Mouse (Mus musculus) stomach, embryonic 16.5 days (tissue): ENCODE results near the gene Serpinb1a. TPM values are rescaled to one million over a fixed set of nuclear protein-coding genes. Genes with fewer than 3 reads are reported as not detected.
A peak's percentile ranks its signal among the peaks of the same experiment; 100 is the strongest.

Experiments used
- ATAC-seq: fragments of 200-750 bp; cut with Nextera tagmentation; 2 replicates; pipeline ENCODE4 v1.8.0; 2017; ENCODE audit warnings: moderate number of reproducible peaks, moderate TSS enrichment; ENCODE audit not compliant: insufficient read depth, low FRiP score
- H3K27ac ChIP-seq: fragments of 300-500 bp; sonication (generic); 2 replicates; pipeline ENCODE4 v1.5.1; 2014; ENCODE audit warnings: low read length
- H3K27me3 ChIP-seq: fragments of 300-500 bp; sonication (generic); 2 replicates; pipeline ENCODE4 v1.6.1; 2014; ENCODE audit warnings: low read length, control low read depth, mixed read lengths; ENCODE audit not compliant: control insufficient read depth, insufficient read depth
- H3K36me3 ChIP-seq: fragments of 300-500 bp; sonication (generic); 2 replicates; pipeline ENCODE4 v1.6.1; 2014; ENCODE audit warnings: low read length; ENCODE audit not compliant: control insufficient read depth, insufficient read depth
- H3K4me1 ChIP-seq: fragments of 300-500 bp; sonication (generic); 2 replicates; pipeline ENCODE4 v1.6.1; 2014; ENCODE audit warnings: low read length, control low read depth, mixed read lengths; ENCODE audit not compliant: control insufficient read depth, insufficient read depth
- H3K4me2 ChIP-seq: fragments of 300-500 bp; sonication (generic); 2 replicates; pipeline ENCODE4 v1.6.1; 2014; ENCODE audit warnings: low read depth, low read length, mixed read lengths
- H3K4me3 ChIP-seq: fragments of 300-500 bp; sonication (generic); replicated peaks from 2 replicates; pipeline ENCODE4 v1.5.1; 2014; ENCODE audit warnings: mild to moderate bottlenecking, low read length
- H3K9ac ChIP-seq: fragments of 300-500 bp; sonication (generic); 2 replicates; pipeline ENCODE4 v1.6.1; 2014; ENCODE audit warnings: low read length
- H3K9me3 ChIP-seq: fragments of 300-500 bp; sonication (generic); replicated peaks from 2 replicates; pipeline ENCODE4 v1.6.1; 2016; ENCODE audit warnings: low read length, control low read depth; ENCODE audit not compliant: control insufficient read depth
- WGBS: fragments of 180-500 bp; shearing (Covaris S2); extraction: QIAGEN DNeasy Blood & Tissue Kit; methylation state at CpG from one replicate; pipeline ENCODE4 v1.1.7; 2014; 5-methylcytosine and 5-hydroxymethylcytosine counted together
- polyA plus RNA-seq: library from polyadenylated mRNA; unstranded; fragments of >200 nt; fragmentation: Nextera tagmentation; extraction: Ambion mirVana; gene quantifications from 2 replicates; pipeline ENCODE4 v1.2.1, GENCODE M21; 2015

Serpinb1a gene
- polyA plus RNA-seq, 1 experiment from 2014 or later: 101 TPM

GRCm38 (mm10) chr13:32819926-32820325 is 31.1 kb downstream of the Serpinb1a start:
- H3K4me3 ChIP-seq: no peak overlapping the region
- WGBS: 93% methylated on average over 5 of the region's 5 CpGs
- no peak overlapping the region for H3K9ac ChIP-seq
- H3K9me3 ChIP-seq: no peaks in the 10 kb centered on the region
- H3K27me3 ChIP-seq: no peaks in the 10 kb centered on the region
- H3K4me1 ChIP-seq: no peaks in the 10 kb centered on the region
- H3K27ac ChIP-seq: no peak overlapping the region
- no peak overlapping the region for H3K4me2 ChIP-seq
- no peak for ATAC-seq
- H3K36me3 ChIP-seq: peaks cover 24% of the 10 kb centered on the region; the same call in 1 of the 2 replicates

GRCm38 (mm10) chr13:32819241-32819640 is 31.7 kb downstream of the Serpinb1a start:
- no peaks in the 10 kb centered on the region for H3K9me3 ChIP-seq
- no peak overlapping the region for H3K9ac ChIP-seq
- H3K4me3 ChIP-seq: no peak overlapping the region
- ATAC-seq: no peak
- peaks cover 26% of the 10 kb centered on the region; the same call in 1 of the 2 replicates for H3K36me3 ChIP-seq
- H3K4me1 ChIP-seq: no peaks in the 10 kb centered on the region
- H3K27me3 ChIP-seq: no peaks in the 10 kb centered on the region
- H3K27ac ChIP-seq: no peak overlapping the region
- H3K4me2 ChIP-seq: no peak overlapping the region
- WGBS: 91% methylated on average over 3 of the region's 3 CpGs

DNA sequence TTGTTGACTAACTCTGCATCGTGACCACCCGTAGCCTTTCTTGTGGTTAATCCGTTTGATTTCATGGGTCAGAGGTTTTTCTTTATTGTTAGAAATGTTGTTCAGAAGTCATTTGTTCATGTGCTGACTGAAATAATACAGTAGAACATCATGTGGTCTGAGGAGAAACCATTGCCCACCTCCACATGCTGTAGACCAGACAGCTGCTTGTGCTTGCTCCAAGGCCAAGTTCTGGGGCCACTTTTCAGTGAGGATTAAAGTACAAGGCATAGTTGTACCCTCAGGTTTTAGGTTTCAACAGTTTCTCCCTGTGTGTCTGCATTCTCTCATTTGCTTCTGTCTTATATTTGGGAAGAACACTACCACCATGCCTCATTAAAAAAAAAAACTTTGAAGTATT is 43.4 kb downstream of the Serpinb1a start:
- Histone ChIP-seq H3K9ac (no peak overlapping the region), H3K27ac (no peak overlapping the region), H3K4me1 (peaks cover 16% of the 10 kb centered on the region), H3K27me3 (no peaks in the 10 kb centered on the region), H3K36me3 (peaks cover 12% of the 10 kb centered on the region), H3K9me3 (no peaks in the 10 kb centered on the region), H3K4me3 (no peak overlapping the region), H3K4me2 (no peak overlapping the region)
- no peak for ATAC-seq
- 88% methylated on average over 3 of the region's 3 CpGs for WGBS

DNA sequence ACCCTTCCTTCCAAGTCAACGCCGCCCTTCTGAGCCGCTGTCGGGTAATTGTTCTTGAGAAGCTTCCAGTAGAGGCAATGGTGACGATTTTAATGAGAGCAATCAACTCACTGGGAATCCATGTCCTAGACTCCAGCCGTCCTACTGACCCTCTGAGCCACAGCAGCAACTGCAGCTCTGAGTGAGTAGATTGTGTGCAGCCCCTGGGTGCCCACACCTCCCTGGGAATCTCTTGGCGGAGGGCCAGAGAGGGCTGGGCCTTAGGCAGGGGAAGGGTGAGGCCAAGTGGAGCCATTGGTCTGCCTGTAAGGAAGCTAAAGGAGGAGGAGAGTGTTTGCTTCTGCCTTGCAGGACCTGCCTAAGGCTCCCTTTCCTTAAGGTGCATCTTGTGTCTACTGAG is 44.2 kb downstream of the Serpinb1a start:
- peaks cover 12% of the 10 kb centered on the region for H3K36me3 ChIP-seq
- no peak overlapping the region for H3K4me2 ChIP-seq
- H3K27me3 ChIP-seq: no peaks in the 10 kb centered on the region
- peaks cover 16% of the 10 kb centered on the region for H3K4me1 ChIP-seq
- H3K9ac ChIP-seq: no peak overlapping the region
- no peaks in the 10 kb centered on the region for H3K9me3 ChIP-seq
- WGBS: 80% methylated on average over 7 of the region's 7 CpGs
- H3K27ac ChIP-seq: no peak overlapping the region
- no peak for ATAC-seq
- no peak overlapping the region for H3K4me3 ChIP-seq

DNA sequence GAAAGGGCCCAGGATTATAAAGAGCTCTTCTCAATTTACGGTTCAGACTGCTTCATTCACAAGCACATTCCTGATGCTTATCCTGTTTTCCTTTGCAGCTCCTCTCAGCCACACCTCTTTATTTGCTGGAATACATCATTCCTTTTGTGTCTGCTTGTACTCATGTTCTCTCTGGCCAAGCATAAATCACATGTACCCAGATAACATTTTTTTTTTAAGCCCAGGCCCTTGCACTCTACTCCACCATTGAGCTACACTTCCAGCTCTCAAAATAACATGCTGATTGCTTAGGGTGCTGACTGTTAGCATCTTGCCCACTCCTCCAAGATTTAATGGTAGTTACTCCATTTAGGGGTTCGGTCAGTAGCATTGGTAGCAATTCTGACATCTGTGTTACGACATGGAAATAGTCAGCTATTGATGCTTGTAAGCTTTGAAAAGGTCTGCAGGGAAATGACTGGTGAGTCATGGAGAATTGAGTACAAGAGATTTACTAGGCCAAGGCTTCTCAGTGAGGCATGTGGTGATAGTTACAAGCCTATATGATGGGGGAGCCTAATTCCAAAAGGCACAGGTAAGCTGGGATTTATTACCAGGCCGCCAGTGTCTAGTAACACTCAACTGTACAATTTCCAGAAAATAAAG is 47.2 kb downstream of the Serpinb1a start:
- no peak for ATAC-seq
- H3K36me3 ChIP-seq: peaks cover 12% of the 10 kb centered on the region
- WGBS: 73% methylated on average over 4 of the region's 4 CpGs

DNA sequence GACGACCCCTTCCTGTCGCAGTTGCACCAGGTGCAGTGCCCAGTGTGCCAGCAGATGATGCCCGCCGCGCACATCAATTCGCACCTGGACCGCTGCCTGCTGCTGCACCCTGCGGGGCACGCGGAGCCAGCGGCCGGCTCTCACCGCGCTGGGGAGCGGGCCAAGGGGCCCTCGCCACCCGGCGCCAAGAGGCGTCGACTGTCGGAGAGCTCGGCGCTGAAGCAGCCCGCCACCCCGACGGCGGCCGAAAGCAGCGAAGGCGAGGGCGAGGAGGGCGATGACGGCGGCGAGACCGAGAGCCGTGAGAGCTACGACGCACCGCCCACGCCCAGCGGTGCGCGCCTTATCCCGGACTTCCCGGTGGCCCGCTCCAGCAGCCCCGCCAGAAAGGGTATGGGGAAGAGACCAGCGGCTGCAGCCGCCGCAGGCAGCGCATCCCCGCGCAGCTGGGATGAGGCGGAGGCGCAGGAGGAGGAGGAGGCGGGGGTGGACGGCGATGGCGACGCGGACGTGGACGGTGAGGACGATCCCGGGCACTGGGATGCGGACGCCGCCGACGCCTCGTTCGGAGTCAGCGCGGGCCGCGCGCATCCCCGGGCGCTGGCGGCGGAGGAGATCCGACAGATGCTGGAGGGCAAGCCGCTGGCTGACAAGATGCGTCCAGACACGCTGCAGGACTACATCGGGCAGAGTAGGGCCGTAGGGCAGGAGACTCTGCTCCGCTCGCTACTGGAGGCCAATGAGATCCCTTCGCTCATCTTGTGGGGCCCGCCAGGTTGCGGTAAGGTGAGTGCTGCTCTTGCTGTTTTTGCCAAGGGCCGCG is 48.5 kb downstream of the Serpinb1a start, which contains the start of gene D930007J09Rik:
D930007J09Rik (minus strand) TSS at position 591 of the 823 bp plus-strand sequence.
- no peaks in the 10 kb centered on the region for H3K9me3 ChIP-seq
- H3K4me3 ChIP-seq: peak within 1 kb of the TSS; percentile 93
- peak; percentile 22 for ATAC-seq
- peaks cover 16% of the 10 kb centered on the region for H3K4me1 ChIP-seq
- H3K9ac ChIP-seq: peak within 1 kb of the TSS; percentile 91
- under 1% methylated on average over 95 of the region's 95 CpGs for WGBS
- H3K27ac ChIP-seq: peak within 1 kb of the TSS; percentile 79
- peaks cover 7% of the 10 kb centered on the region for H3K36me3 ChIP-seq
- H3K27me3 ChIP-seq: no peaks in the 10 kb centered on the region
- peak within 1 kb of the TSS; percentile 87 for H3K4me2 ChIP-seq

More for the DNA sequence above, 47.2 kb downstream of the Serpinb1a start:
- Histone ChIP-seq H3K27me3 (no peaks in the 10 kb centered on the region), H3K4me3 (peak overlapping the region; percentile 93), H3K9ac (peak overlapping the region; percentile 46; the same call in 1 of the 2 replicates), H3K4me1 (peaks cover 16% of the 10 kb centered on the region), H3K9me3 (no peaks in the 10 kb centered on the region), H3K27ac (no peak overlapping the region), H3K4me2 (peak overlapping the region; percentile 87)

- Histone ChIP-seq H3K9ac (peak within 1 kb of the TSS; percentile 91), H3K27ac (peak within 1 kb of the TSS; percentile 79), H3K27me3 (no peaks in the 10 kb centered on the region), H3K9me3 (no peaks in the 10 kb centered on the region), H3K4me1 (peaks cover 14% of the 10 kb centered on the region), H3K4me3 (peak within 1 kb of the TSS; percentile 93), H3K4me2 (peak within 1 kb of the TSS; percentile 87), H3K36me3 (peaks cover 5% of the 10 kb centered on the region)
- peak; percentile 95 for ATAC-seq
- WGBS: under 1% methylated on average over 51 of the region's 51 CpGs
Observed at GRCm38 (mm10) chr13:32801693-32802221, 49.2 kb downstream of the Serpinb1a start, which contains the start of gene Wrnip1. Gene Wrnip1, plus strand, starts transcription at chr13:32802038.

GRCm38 (mm10) chr13:32800859-32801258 is 50.1 kb downstream of the Serpinb1a start:
- H3K4me3 ChIP-seq: peak overlapping the region; percentile 93
- H3K36me3 ChIP-seq: no peaks in the 10 kb centered on the region
- H3K9me3 ChIP-seq: no peaks in the 10 kb centered on the region
- ATAC-seq: no peak
- no peak overlapping the region; the same call in 1 of the 2 replicates for H3K27ac ChIP-seq
- 0 out of 2 replicates have a peak overlapping the region, but pooled peaks have one; percentile 49 for H3K9ac ChIP-seq
- H3K27me3 ChIP-seq: no peaks in the 10 kb centered on the region
- peak overlapping the region; percentile 49 for H3K4me2 ChIP-seq
- H3K4me1 ChIP-seq: peaks cover 13% of the 10 kb centered on the region

- Histone ChIP-seq H3K9me3 (no peaks in the 10 kb centered on the region), H3K27me3 (no peaks in the 10 kb centered on the region), H3K4me3 (no peak overlapping the region), H3K36me3 (no peaks in the 10 kb centered on the region), H3K4me1 (peaks cover 13% of the 10 kb centered on the region), H3K4me2 (no peak overlapping the region), H3K27ac (no peak overlapping the region), H3K9ac (no peak overlapping the region)
- WGBS: 52% methylated on average over 2 of the region's 2 CpGs
- ATAC-seq: no peak
Observed at GRCm38 (mm10) chr13:32799131-32799530, 51.9 kb downstream of the Serpinb1a start.
